Mouse (Mus musculus): Measurements from ENCODE around the gene Abtb1. TPM values are rescaled to one million over a fixed set of nuclear protein-coding genes. Genes with fewer than 3 reads are reported as not detected.

The Abtb1 gene
- polyA plus RNA-seq, 1 experiment from 2014 or later, result 30.0 TPM

DNA sequence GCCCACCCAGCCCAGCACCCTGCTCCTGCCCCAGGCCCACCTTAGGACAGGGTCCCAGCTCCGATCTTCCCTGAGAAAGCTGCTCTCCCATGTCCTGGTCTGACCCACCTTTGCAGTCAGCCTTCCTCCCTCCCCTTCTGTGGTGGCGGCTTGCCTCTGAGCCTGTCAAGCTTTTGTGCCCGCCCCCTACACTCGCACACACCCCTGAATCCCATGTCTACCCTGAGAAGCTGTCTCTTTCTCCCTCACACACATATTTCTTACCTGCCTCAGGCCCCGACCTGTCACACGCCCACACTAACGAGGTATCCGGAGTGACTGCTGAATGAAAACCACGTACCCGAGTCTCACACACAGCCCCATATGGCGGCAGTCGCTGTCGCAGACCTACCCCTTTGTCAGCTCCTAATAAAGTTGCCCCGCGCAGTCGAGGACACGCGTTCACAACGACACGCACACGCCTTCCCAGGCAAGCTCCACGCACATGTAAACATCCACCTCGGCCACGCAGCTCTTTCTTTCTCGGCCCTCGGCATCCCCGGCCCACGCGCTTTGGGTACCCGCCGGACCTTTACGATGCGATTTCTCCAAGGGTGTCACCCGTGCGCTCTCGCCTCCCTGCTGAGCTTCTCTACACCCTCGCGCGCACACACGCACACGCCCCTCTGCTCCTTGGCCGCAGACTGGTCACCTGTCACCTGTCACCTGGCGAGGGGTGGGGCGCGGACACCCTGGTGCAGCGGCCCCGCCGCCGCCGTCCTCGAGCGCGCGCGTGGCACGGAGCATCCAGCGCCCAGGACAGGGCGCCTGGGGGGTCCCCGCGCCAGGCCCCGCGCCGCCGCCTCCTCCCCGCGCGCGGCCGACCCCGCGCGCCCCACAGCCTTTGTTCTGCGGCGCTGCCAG is 32.4 kb upstream of the Abtb1 start:
- WGBS, result 3% methylated on average over 58 of the region's 74 CpGs

DNA sequence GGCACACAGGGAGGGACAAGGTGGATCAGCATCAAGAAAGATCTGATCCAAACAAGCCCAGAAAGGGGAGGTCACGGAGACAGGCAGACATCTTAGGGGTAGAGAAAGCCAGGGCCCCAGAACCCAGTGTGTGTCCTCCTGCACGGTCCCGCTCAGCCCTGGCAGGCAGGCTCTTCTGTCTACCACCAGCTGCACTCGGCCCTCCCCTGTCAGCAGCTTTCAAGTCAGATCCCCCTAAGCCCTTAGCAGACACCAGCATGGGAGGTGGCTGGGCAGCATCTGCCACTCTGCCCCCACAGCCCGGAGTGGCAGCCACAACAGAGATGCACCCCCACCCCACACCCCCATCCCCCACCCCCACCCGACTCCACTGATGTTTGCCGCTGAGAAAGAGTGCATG is 31.0 kb upstream of the Abtb1 start:
- H3K4me2 ChIP-seq (replicated peaks), result peak overlapping the region; percentile 89
- H3K9ac ChIP-seq (replicated peaks), result peak overlapping the region; percentile 98
- peak; percentile 52 for ATAC-seq (ENCODE audit: low FRiP score, low read depth)
- peak overlapping the region; percentile 92 for H3K27ac ChIP-seq (replicated peaks)
- H3K4me3 ChIP-seq, result peak overlapping the region; percentile 94
- WGBS, result 13% methylated on average over 7 of the region's 7 CpGs
- peaks cover 21% of the 10 kb centered on the region for H3K27me3 ChIP-seq
- no peaks in the 10 kb centered on the region for H3K36me3 ChIP-seq
- H3K4me1 ChIP-seq, result peaks cover 49% of the 10 kb centered on the region
- no peaks in the 10 kb centered on the region for H3K9me3 ChIP-seq

More for the DNA sequence above, 32.4 kb upstream of the Abtb1 start:
- ATAC-seq (ENCODE audit: low FRiP score, low read depth), result peak; percentile 72
- Histone ChIP-seq H3K4me2 (replicated peaks) (peak overlapping the region; percentile 89), H3K27ac (replicated peaks) (peak overlapping the region; percentile 92), H3K9me3 (no peaks in the 10 kb centered on the region), H3K4me1 (peaks cover 49% of the 10 kb centered on the region), H3K9ac (replicated peaks) (peak overlapping the region; percentile 98), H3K4me3 (peak overlapping the region; percentile 94), H3K36me3 (no peaks in the 10 kb centered on the region), H3K27me3 (peaks cover 21% of the 10 kb centered on the region)

DNA sequence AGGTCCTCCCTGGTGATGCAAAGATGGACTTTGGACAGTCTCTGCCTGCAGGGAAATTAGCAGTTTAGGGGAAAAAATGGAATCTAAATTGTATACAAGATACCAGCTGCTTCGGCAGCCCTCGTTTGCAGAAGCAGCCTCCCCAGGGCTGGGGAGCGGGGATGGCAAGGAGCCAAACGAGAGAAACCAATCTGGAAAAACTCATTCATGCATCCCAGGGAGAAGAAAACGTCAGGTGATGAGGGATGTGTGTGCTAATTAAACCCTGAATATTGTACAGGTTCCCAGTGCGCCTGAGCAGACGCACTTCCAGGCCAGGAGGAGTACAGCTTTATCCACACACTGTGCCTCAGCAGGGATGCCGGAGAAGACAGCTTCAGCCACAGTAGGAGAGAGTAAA is 29.8 kb upstream of the Abtb1 start:
- ATAC-seq (ENCODE audit: low FRiP score, low read depth), result no peak
- Histone ChIP-seq H3K27ac (replicated peaks) (peak overlapping the region; percentile 92), H3K9me3 (no peaks in the 10 kb centered on the region), H3K4me3 (no peak overlapping the region; the same call in 1 of the 2 replicates), H3K9ac (replicated peaks) (no peak overlapping the region), H3K4me1 (peaks cover 49% of the 10 kb centered on the region), H3K36me3 (no peaks in the 10 kb centered on the region), H3K4me2 (replicated peaks) (peak overlapping the region; percentile 89; the same call in 1 of the 2 replicates), H3K27me3 (peaks cover 21% of the 10 kb centered on the region)
- 54% methylated on average over 8 of the region's 8 CpGs for WGBS

DNA sequence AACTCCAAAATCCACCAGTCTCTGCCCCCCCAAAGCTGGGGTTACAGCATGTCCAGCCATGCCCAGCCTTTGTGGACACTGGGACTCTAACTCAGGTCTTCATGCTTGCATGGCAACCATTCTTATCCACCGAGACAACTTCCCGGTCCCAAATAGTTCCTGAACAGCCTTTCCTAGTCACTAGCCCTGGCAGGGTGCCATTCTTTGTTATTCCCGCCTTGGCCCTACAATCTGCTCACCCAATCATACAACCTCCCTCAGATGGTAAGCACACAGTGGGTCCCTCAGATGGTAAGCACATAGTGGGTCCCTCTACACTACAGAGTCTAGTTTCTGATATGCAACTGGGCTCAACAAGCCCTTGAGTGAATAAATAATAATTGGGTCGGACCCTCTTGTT is 28.8 kb upstream of the Abtb1 start:
- H3K9me3 ChIP-seq, result no peaks in the 10 kb centered on the region
- H3K9ac ChIP-seq (replicated peaks), result no peak overlapping the region
- H3K36me3 ChIP-seq, result no peaks in the 10 kb centered on the region
- peaks cover 15% of the 10 kb centered on the region for H3K27me3 ChIP-seq
- ATAC-seq (ENCODE audit: low FRiP score, low read depth), result no peak
- WGBS, result 51% methylated on average over 4 of the region's 4 CpGs
- 0 out of 2 replicates have a peak overlapping the region, but pooled peaks have one; percentile 20 for H3K27ac ChIP-seq (replicated peaks)
- H3K4me1 ChIP-seq, result peaks cover 49% of the 10 kb centered on the region
- no peak overlapping the region for H3K4me3 ChIP-seq
- H3K4me2 ChIP-seq (replicated peaks), result no peak overlapping the region

DNA sequence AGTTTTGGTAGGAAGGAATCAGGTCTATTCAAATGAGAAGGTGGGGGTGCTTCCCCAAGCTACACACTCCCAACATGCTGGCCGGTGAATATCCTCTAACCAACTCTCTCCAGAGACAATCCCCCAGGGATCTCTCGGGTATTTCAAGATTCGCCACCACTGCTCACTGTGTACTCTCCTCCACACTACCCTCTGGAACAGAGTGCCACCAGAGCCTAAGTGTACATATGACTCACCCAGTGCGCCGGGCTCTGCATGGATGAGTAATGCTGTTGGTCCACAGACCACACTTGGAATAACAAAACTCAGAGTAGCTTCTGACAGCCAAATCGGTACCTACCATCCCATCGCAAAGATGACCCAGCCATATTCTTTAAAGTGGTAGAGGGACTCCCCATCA is 27.7 kb upstream of the Abtb1 start:
- WGBS, result 85% methylated on average over 7 of the region's 7 CpGs

DNA sequence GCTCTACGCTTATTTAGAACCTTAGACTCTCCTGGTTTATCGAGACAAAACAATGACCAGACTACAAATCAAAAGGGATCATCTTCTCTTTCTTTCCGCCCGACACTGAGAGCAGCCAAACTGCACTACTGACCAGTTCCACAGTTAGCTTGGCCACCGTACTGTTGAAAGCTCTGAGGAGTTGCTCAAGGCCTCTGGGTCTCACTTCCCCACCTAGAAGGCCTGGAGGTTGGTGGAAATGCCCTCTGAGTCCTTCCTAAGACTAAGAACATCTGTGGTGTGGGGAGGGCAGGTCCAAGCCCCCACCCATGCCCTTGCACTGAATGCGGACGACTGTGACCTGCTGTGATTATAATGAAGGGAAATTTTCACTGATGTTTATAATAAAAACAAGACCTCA is 23.9 kb upstream of the Abtb1 start:
- H3K9me3 ChIP-seq, result peaks cover 4% of the 10 kb centered on the region; the same call in 1 of the 2 replicates
- no peak overlapping the region for H3K9ac ChIP-seq (replicated peaks)
- 86% methylated on average over 7 of the region's 7 CpGs for WGBS

More for the DNA sequence above, 27.7 kb upstream of the Abtb1 start:
- Histone ChIP-seq H3K4me1 (peaks cover 47% of the 10 kb centered on the region), H3K4me2 (replicated peaks) (no peak overlapping the region), H3K36me3 (peaks cover 7% of the 10 kb centered on the region), H3K27ac (replicated peaks) (no peak overlapping the region), H3K9ac (replicated peaks) (no peak overlapping the region), H3K4me3 (no peak overlapping the region), H3K9me3 (no peaks in the 10 kb centered on the region), H3K27me3 (peaks cover 7% of the 10 kb centered on the region; the same call in 1 of the 2 replicates)
- ATAC-seq (ENCODE audit: low FRiP score, low read depth), result no peak

GRCm38 (mm10) chr6:88860914-88861313 is 19.1 kb upstream of the Abtb1 start:
- no peaks in the 10 kb centered on the region for H3K4me1 ChIP-seq
- no peak overlapping the region for H3K4me2 ChIP-seq (replicated peaks)
- H3K27ac ChIP-seq (replicated peaks), result no peak overlapping the region
- H3K4me3 ChIP-seq, result no peak overlapping the region
- ATAC-seq (ENCODE audit: low FRiP score, low read depth), result peak; percentile 47; the same call in 1 of the 2 replicates
- peaks cover 4% of the 10 kb centered on the region; the same call in 1 of the 2 replicates for H3K9me3 ChIP-seq
- 22% methylated on average over 2 of the region's 2 CpGs for WGBS
- no peaks in the 10 kb centered on the region for H3K27me3 ChIP-seq
- H3K9ac ChIP-seq (replicated peaks), result no peak overlapping the region
- H3K36me3 ChIP-seq, result peaks cover 70% of the 10 kb centered on the region

More for the DNA sequence above, 23.9 kb upstream of the Abtb1 start:
- H3K4me3 ChIP-seq, result no peak overlapping the region
- no peak overlapping the region for H3K4me2 ChIP-seq (replicated peaks)
- no peaks in the 10 kb centered on the region for H3K27me3 ChIP-seq
- ATAC-seq (ENCODE audit: low FRiP score, low read depth), result no peak
- H3K4me1 ChIP-seq, result peaks cover 14% of the 10 kb centered on the region
- H3K36me3 ChIP-seq, result peaks cover 42% of the 10 kb centered on the region
- no peak overlapping the region for H3K27ac ChIP-seq (replicated peaks)

DNA sequence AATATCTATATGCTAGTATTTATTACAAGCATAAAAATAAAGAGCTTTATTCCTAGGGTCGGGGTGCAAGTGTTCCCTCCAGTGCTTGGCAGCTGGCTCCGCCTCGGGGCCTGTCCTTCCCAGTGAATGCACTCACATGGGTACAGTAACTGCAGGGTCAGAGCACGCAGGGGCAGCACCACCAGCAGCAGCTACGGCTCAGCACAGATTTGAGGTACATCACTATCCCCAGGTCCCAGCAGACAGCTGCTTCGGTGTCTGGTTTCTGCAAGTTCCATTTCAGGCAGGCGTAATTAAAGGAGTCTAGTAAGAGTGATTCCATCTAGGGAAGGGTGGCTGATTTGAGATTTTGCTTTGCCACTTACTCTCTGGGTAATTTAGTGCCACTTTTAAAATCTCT is 16.6 kb upstream of the Abtb1 start:
- no peak overlapping the region for H3K4me2 ChIP-seq (replicated peaks)
- no peak overlapping the region for H3K9ac ChIP-seq (replicated peaks)
- no peak for ATAC-seq (ENCODE audit: low FRiP score, low read depth)
- H3K4me3 ChIP-seq, result no peak overlapping the region
- H3K27ac ChIP-seq (replicated peaks), result no peak overlapping the region
- H3K9me3 ChIP-seq, result peaks cover 4% of the 10 kb centered on the region; the same call in 1 of the 2 replicates
- peaks cover 68% of the 10 kb centered on the region for H3K36me3 ChIP-seq
- H3K4me1 ChIP-seq, result no peaks in the 10 kb centered on the region
- 82% methylated on average over 7 of the region's 7 CpGs for WGBS
- H3K27me3 ChIP-seq, result no peaks in the 10 kb centered on the region

DNA sequence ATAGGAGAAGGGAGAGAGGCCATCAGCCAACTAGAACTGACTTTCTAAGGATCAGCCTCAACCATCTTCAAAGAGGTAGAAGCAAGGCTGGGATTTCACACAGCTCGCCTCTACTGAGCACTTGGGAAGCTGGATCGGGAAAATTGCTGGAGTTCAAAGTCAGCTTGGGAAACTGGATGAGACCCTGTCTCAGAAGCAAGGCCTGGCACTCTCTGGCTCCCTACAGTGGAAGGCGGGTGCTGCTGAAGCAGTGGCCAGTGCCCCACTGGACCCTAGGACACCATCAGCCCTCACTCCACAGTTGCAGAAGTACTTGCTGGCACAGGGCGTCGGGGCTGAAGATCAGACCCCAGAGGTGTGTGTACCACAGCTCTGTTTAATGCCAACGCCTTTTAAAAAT is 16.0 kb upstream of the Abtb1 start:
- no peak overlapping the region for H3K4me2 ChIP-seq (replicated peaks)

DNA sequence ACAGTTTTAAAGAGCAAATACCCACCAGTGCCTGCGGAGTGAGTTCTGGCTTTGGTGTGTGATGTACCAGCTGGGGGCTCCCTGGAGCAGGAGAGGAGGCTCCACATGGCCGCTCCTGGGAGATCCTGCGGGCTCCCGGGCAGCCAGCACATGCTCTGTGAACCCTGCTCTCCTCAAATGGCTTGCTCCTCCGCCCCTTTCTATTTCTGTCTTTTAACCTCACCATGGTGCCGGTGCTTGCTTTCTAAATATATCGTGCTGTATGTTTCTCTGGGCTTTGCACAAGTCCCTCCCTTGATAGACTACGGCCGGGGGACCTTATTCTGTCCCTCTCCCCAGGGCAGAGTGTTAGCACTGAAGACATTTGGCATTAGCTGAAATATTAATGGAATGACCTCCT is 15.5 kb upstream of the Abtb1 start:
- Histone ChIP-seq H3K27ac (replicated peaks) (no peak overlapping the region), H3K4me2 (replicated peaks) (no peak overlapping the region)

More for the DNA sequence above, 16.0 kb upstream of the Abtb1 start:
- H3K4me1 ChIP-seq, result no peaks in the 10 kb centered on the region
- no peak overlapping the region for H3K27ac ChIP-seq (replicated peaks)
- H3K9ac ChIP-seq (replicated peaks), result no peak overlapping the region
- H3K36me3 ChIP-seq, result peaks cover 63% of the 10 kb centered on the region
- H3K27me3 ChIP-seq, result no peaks in the 10 kb centered on the region
- peaks cover 4% of the 10 kb centered on the region; the same call in 1 of the 2 replicates for H3K9me3 ChIP-seq
- H3K4me3 ChIP-seq, result no peak overlapping the region
- no peak for ATAC-seq (ENCODE audit: low FRiP score, low read depth)
- 94% methylated on average over 6 of the region's 6 CpGs for WGBS

DNA sequence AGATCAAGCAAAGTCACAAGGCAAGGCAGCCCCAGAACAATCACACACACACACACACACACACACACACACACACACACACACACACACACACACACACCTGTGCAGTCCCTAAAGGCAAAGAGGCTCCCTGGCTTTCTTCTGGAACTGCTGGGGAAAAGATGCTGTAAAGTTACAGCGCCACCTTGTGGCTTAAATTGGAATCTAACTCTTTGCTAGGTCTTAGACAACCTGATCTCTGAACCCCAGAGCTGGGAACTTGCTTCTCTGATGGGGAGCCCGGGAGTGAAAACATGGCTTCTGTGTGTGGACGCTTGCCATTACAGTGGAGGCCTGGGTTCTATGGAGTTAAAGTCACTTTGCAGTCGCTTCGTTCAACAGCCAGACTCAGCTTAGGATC is 13.9 kb upstream of the Abtb1 start:
- Histone ChIP-seq H3K9me3 (no peaks in the 10 kb centered on the region), H3K9ac (replicated peaks) (no peak overlapping the region), H3K36me3 (peaks cover 51% of the 10 kb centered on the region), H3K4me1 (no peaks in the 10 kb centered on the region), H3K4me3 (no peak overlapping the region), H3K4me2 (replicated peaks) (no peak overlapping the region), H3K27ac (replicated peaks) (no peak overlapping the region), H3K27me3 (no peaks in the 10 kb centered on the region)
- WGBS, result 22% methylated on average over 5 of the region's 5 CpGs
- peak; percentile 34; the same call in 1 of the 2 replicates for ATAC-seq (ENCODE audit: low FRiP score, low read depth)

More for the DNA sequence above, 15.5 kb upstream of the Abtb1 start:
- Histone ChIP-seq H3K36me3 (peaks cover 62% of the 10 kb centered on the region), H3K27me3 (no peaks in the 10 kb centered on the region), H3K4me1 (no peaks in the 10 kb centered on the region), H3K9me3 (peaks cover 4% of the 10 kb centered on the region; the same call in 1 of the 2 replicates), H3K9ac (replicated peaks) (no peak overlapping the region), H3K4me3 (no peak overlapping the region)
- WGBS, result 58% methylated on average over 9 of the region's 9 CpGs
- no peak for ATAC-seq (ENCODE audit: low FRiP score, low read depth)

- no peak for ATAC-seq (ENCODE audit: low FRiP score, low read depth)
- no peaks in the 10 kb centered on the region for H3K27me3 ChIP-seq
- H3K4me3 ChIP-seq, result no peak overlapping the region
- H3K9me3 ChIP-seq, result no peaks in the 10 kb centered on the region
- H3K4me2 ChIP-seq (replicated peaks), result no peak overlapping the region
- peaks cover 49% of the 10 kb centered on the region for H3K36me3 ChIP-seq
- H3K9ac ChIP-seq (replicated peaks), result no peak overlapping the region
- 84% methylated on average over 5 of the region's 5 CpGs for WGBS
- H3K27ac ChIP-seq (replicated peaks), result no peak overlapping the region
- no peaks in the 10 kb centered on the region for H3K4me1 ChIP-seq
These were observed 12.7 kb upstream of the Abtb1 start for GRCm38 (mm10) chr6:88854509-88854908.

All from midbrain, embryonic 12.5 days (tissue).